Mouse (Mus musculus) CH12.LX (cell line): ENCODE data around the gene Crlf1. TPM values are rescaled to one million over a fixed set of nuclear protein-coding genes. Genes with fewer than 3 reads are reported as not detected.

Source experiments
- DNase-seq: peaks from one replicate; pipeline ENCODE4 v3.0.0-alpha.2; 2013; ENCODE audit errors: extremely low read depth
- H3K27ac ChIP-seq: 2 replicates; pipeline ENCODE4 v1.5.1; 2012; ENCODE audit warnings: low read depth, mild to moderate bottlenecking, control low read depth, moderate library complexity; ENCODE audit not compliant: insufficient read depth
- H3K27me3 ChIP-seq: replicated peaks from 2 replicates; pipeline ENCODE3; 2012; ENCODE audit warnings: inconsistent platforms
- H3K36me3 ChIP-seq, 2 experiments: replicated peaks in 1 of 2; 2 replicates each; pipeline versions ENCODE3 to v1.6.1; 2012; ENCODE audit warnings: inconsistent platforms in 1 of 2, low read length in 1 of 2, mild to moderate bottlenecking in 1 of 2, mixed read lengths in 1 of 2, moderate library complexity in 1 of 2; ENCODE audit not compliant: control insufficient read depth in 1 of 2, insufficient read depth in 1 of 2
- H3K4me1 ChIP-seq, 2 experiments: 2 replicates each; pipeline ENCODE4 v1.6.1; 2012; ENCODE audit warnings: inconsistent platforms in 1 of 2, moderate library complexity in 1 of 2; ENCODE audit not compliant: insufficient read depth in 2 of 2, control insufficient read depth in 1 of 2
- H3K4me2 ChIP-seq: 2 replicates; pipeline ENCODE4 v1.6.1; 2012; ENCODE audit warnings: low read depth, mild to moderate bottlenecking, control low read depth; ENCODE audit not compliant: poor library complexity, insufficient read depth, severe bottlenecking
- H3K4me3 ChIP-seq, 3 experiments: fragments of 150-350 bp in 1 of 3; sonication (generic) in 1 of 3; replicated peaks in 1 of 3; 2 replicates each; pipeline versions ENCODE3 to v1.5.1; 2011 to 2012; ENCODE audit warnings: low read depth in 2 of 3, low read length in 2 of 3, mild to moderate bottlenecking in 2 of 3, moderate library complexity in 2 of 3, control low read depth in 1 of 3, improper control_type of control experiment in 1 of 3, inconsistent platforms in 1 of 3, mixed read lengths in 1 of 3; ENCODE audit not compliant: poor library complexity in 1 of 3
- H3K79me2 ChIP-seq: replicated peaks from 2 replicates; pipeline ENCODE4 v1.6.1; 2012; ENCODE audit warnings: mild to moderate bottlenecking, moderate library complexity; ENCODE audit not compliant: control insufficient read depth, poor library complexity, insufficient read depth, severe bottlenecking; ENCODE audit errors: extremely low read depth
- H3K9ac ChIP-seq: 2 replicates; pipeline ENCODE4 v1.6.1; 2012; ENCODE audit warnings: low read depth, mild to moderate bottlenecking, control low read depth, moderate library complexity; ENCODE audit not compliant: insufficient read depth
- H3K9me3 ChIP-seq: replicated peaks from 2 replicates; pipeline ENCODE3; 2012; ENCODE audit warnings: low read length, inconsistent platforms, mixed read lengths
- CTCF ChIP-seq, 2 experiments: IDR thresholded peaks in 1 of 2; conservative IDR thresholded peaks in 1 of 2; 2 replicates each; pipeline ENCODE4 v1.5.1; 2011 to 2012; ENCODE audit warnings: low read depth in 2 of 2, low read length in 2 of 2, improper control_type of control experiment in 1 of 2, inconsistent platforms in 1 of 2, mild to moderate bottlenecking in 1 of 2, moderate library complexity in 1 of 2
- EP300 ChIP-seq: IDR thresholded peaks from 2 replicates; pipeline ENCODE4 v1.6.1; 2011; ENCODE audit warnings: low read length, improper control_type of control experiment
- ETS1 ChIP-seq: conservative IDR thresholded peaks from 2 replicates; pipeline ENCODE4 v1.6.1; 2012; ENCODE audit warnings: low read depth, mild to moderate bottlenecking, inconsistent platforms, low read length, improper control_type of control experiment, moderate library complexity
- GABPA ChIP-seq: IDR thresholded peaks from 2 replicates; pipeline ENCODE4 v1.6.1; 2012; ENCODE audit warnings: low read depth, low read length, improper control_type of control experiment, inconsistent platforms; ENCODE audit not compliant: insufficient replicate concordance
- HCFC1 ChIP-seq: IDR thresholded peaks from 2 replicates; pipeline ENCODE4 v1.6.1; 2012; ENCODE audit warnings: low read depth, mild to moderate bottlenecking, inconsistent platforms, low read length, improper control_type of control experiment
- IRF4 ChIP-seq: IDR thresholded peaks from 2 replicates; pipeline ENCODE4 v1.6.1; 2014; ENCODE audit warnings: low read depth, mild to moderate bottlenecking, inconsistent platforms, low read length, improper control_type of control experiment
- JUND ChIP-seq: conservative IDR thresholded peaks from 2 replicates; pipeline ENCODE4 v1.6.1; 2011; ENCODE audit warnings: low read depth, low read length, improper control_type of control experiment
- MAZ ChIP-seq: IDR thresholded peaks from 2 replicates; pipeline ENCODE4 v1.6.1; 2012; ENCODE audit warnings: low read depth, mild to moderate bottlenecking, inconsistent platforms, low read length, improper control_type of control experiment, moderate library complexity
- NRF1 ChIP-seq: IDR thresholded peaks from 2 replicates; pipeline ENCODE4 v1.6.1; 2014; ENCODE audit warnings: low read depth, mild to moderate bottlenecking, inconsistent platforms, low read length, improper control_type of control experiment, moderate library complexity
- RCOR1 ChIP-seq: conservative IDR thresholded peaks from 2 replicates; pipeline ENCODE4 v1.6.1; 2012; ENCODE audit warnings: low read depth, mild to moderate bottlenecking, inconsistent platforms, low read length, improper control_type of control experiment
- SIN3A ChIP-seq: IDR thresholded peaks from 2 replicates; pipeline ENCODE4 v1.6.1; 2012; ENCODE audit warnings: low read length, improper control_type of control experiment, inconsistent platforms
- SMC3 ChIP-seq: IDR thresholded peaks from 2 replicates; pipeline ENCODE4 v1.6.1; 2011; ENCODE audit warnings: low read depth, low read length, improper control_type of control experiment
- TCF12 ChIP-seq: IDR thresholded peaks from 2 replicates; pipeline ENCODE4 v1.6.1; 2014; ENCODE audit warnings: low read depth, mild to moderate bottlenecking, inconsistent platforms, low read length, improper control_type of control experiment
- UBTF ChIP-seq: IDR thresholded peaks from 2 replicates; pipeline ENCODE4 v1.6.1; 2012; ENCODE audit warnings: low read depth, mild to moderate bottlenecking, inconsistent platforms, low read length, improper control_type of control experiment, moderate library complexity
- USF2 ChIP-seq: conservative IDR thresholded peaks from 2 replicates; pipeline ENCODE4 v1.6.1; 2011; ENCODE audit warnings: low read depth, low read length, improper control_type of control experiment
- ZC3H11A ChIP-seq: IDR thresholded peaks from 2 replicates; pipeline ENCODE4 v1.6.1; 2012; ENCODE audit warnings: low read depth, mild to moderate bottlenecking, inconsistent platforms, low read length, improper control_type of control experiment
- ZKSCAN1 ChIP-seq: IDR thresholded peaks from 2 replicates; pipeline ENCODE4 v1.6.1; 2012; ENCODE audit warnings: low read depth, inconsistent platforms, low read length, improper control_type of control experiment, borderline replicate concordance
- ZNF384 ChIP-seq: IDR thresholded peaks from 2 replicates; pipeline ENCODE4 v1.6.1; 2012; ENCODE audit warnings: low read depth, low read length, improper control_type of control experiment, inconsistent platforms
- dilution Hi-C: fragments of 300-500 bp; cut with MboI; formaldehyde crosslinking; loops from 2 replicates; pipeline ENCODE4 v1.14.3; 2020; ENCODE audit warnings: low sequenced_read_pairs; ENCODE audit not compliant: extremely low pct_unique_long_range_greater_than_20kb, extremely low pct_ligation_motif_present
- in situ Hi-C: fragments of 300-500 bp; cut with MboI; formaldehyde crosslinking; loops from 3 replicates; pipeline ENCODE4 v1.14.3; 2019; ENCODE audit warnings: low sequenced_read_pairs, low pct_ligation_motif_present, low pct_unique_long_range_greater_than_20kb, mixed read lengths
- polyA plus RNA-seq: library from polyadenylated mRNA; unstranded; fragments of >175 nt; gene quantifications from 2 replicates; pipeline ENCODE4 v1.2.1, GENCODE M21; 2012; ENCODE audit warnings: low read depth; ENCODE audit not compliant: insufficient read length
- total RNA-seq, 2 experiments: library from RNA; depleted of rRNA; stranded (reverse); fragments of 300-350 nt in 1 of 2; fragments of >200 nt in 1 of 2; gene quantifications; 2 replicates each; pipeline ENCODE4 v1.2.3; 2012 to 2014

Crlf1 gene
- total and polyA plus RNA-seq, 3 experiments, result 0.42 to 1.1 (median 0.44) TPM

- TF ChIP-seq ETS1 (no peak), ZKSCAN1 (no peak), GABPA (no peak), NRF1 (no peak)
- no peak overlapping the region for H3K9ac ChIP-seq
- dilution Hi-C loops (no loop called here), in situ Hi-C loops (no loop called here)
- no peak overlapping the region for H3K27ac ChIP-seq
- peaks cover 0 to 7% of the 10 kb centered on the region in 2 experiments; a peak in 1 of 4 replicates for H3K4me1 ChIP-seq
- DNase-seq, result no peak
- H3K9me3 ChIP-seq, result peaks cover 13% of the 10 kb centered on the region
- no peak overlapping the region for H3K4me2 ChIP-seq
- peaks cover 9 to 59% of the 10 kb centered on the region in 2 experiments for H3K36me3 ChIP-seq
- no peaks in the 10 kb centered on the region for H3K79me2 ChIP-seq
- no peak overlapping the region for H3K4me3 ChIP-seq
- H3K27me3 ChIP-seq, result no peaks in the 10 kb centered on the region
Measured at GRCm38 (mm10) chr8:70456996-70457395, 36.0 kb upstream of the Crlf1 start.

- dilution Hi-C loops, result no loop called here
- Histone ChIP-seq H3K4me3 (no peak overlapping the region), H3K36me3 (peaks cover under 1 to 56% of the 10 kb centered on the region in 2 experiments), H3K4me2 (no peak overlapping the region), H3K27me3 (no peaks in the 10 kb centered on the region), H3K9me3 (peaks cover 8% of the 10 kb centered on the region), H3K79me2 (no peaks in the 10 kb centered on the region), H3K9ac (no peak overlapping the region), H3K27ac (no peak overlapping the region), H3K4me1 (peaks cover 0 to 7% of the 10 kb centered on the region in 2 experiments; a peak in 1 of 4 replicates)
- DNase-seq, result no peak
- TF ChIP-seq UBTF, result no peak
- TF ChIP-seq ZKSCAN1, result no peak
- no peak for TF ChIP-seq SMC3
- no peak for TF ChIP-seq IRF4
- TF ChIP-seq CTCF (conservative IDR thresholded peaks at IDR 0.05 in 1 of 2, IDR thresholded peaks at IDR 0.05 in 1 of 2; ENCODE audit: low read depth in 2 of 2, low read length in 2 of 2), result no peak
- TF ChIP-seq EP300, result no peak
- in situ Hi-C loops, result no loop called here
Measured at GRCm38 (mm10) chr8:70457882-70458281, 35.1 kb upstream of the Crlf1 start.

- dilution Hi-C loops (no loop called here), in situ Hi-C loops (no loop called here)
- no peak overlapping the region for H3K4me2 ChIP-seq
- peaks cover 0 to 54% of the 10 kb centered on the region in 2 experiments for H3K36me3 ChIP-seq
- DNase-seq, result no peak
- no peaks in the 10 kb centered on the region for H3K27me3 ChIP-seq
- peaks cover 0 to 7% of the 10 kb centered on the region in 2 experiments; a peak in 1 of 4 replicates for H3K4me1 ChIP-seq
- H3K4me3 ChIP-seq, result no peak overlapping the region
- no peak overlapping the region for H3K27ac ChIP-seq
- H3K9ac ChIP-seq, result no peak overlapping the region
- TF ChIP-seq ZC3H11A (no peak), HCFC1 (no peak), ZNF384 (no peak), USF2 (no peak), SIN3A (no peak), MAZ (no peak), JUND (no peak), SMC3 (no peak), RCOR1 (no peak), TCF12 (no peak)
- no peaks in the 10 kb centered on the region for H3K79me2 ChIP-seq
- peaks cover 8% of the 10 kb centered on the region for H3K9me3 ChIP-seq
Measured at GRCm38 (mm10) chr8:70458462-70458861, 34.5 kb upstream of the Crlf1 start.
